Mouse (Mus musculus): ENCODE data around the gene Iffo1. TPM values are rescaled to one million over a fixed set of nuclear protein-coding genes. Genes with fewer than 3 reads are reported as not detected.

The Iffo1 gene
- total and polyA plus RNA-seq, 3 experiments = 3.3 to 7.0 (median 6.7) TPM

GRCm38 (mm10) chr6:125142436-125142835 lies 2.6 kb upstream of the Iffo1 start:
- H3K9me3 ChIP-seq (replicated peaks; ENCODE audit: low read length) = no peaks in the 10 kb centered on the region
- peaks cover 8 to 28% of the 10 kb centered on the region in 2 experiments for H3K4me1 ChIP-seq (ENCODE audit: control insufficient read depth in 1 of 2, insufficient read depth in 2 of 2)
- in situ Hi-C loops (cut with MboI; ENCODE audit: low pct_ligation_motif_present, low pct_unique_long_range_greater_than_20kb, low sequenced_read_pairs) = no loop called here
- no peak overlapping the region for H3K9ac ChIP-seq (ENCODE audit: insufficient read depth, low read depth)
- no peak overlapping the region for H3K4me2 ChIP-seq (ENCODE audit: insufficient read depth, low read depth, poor library complexity, severe bottlenecking)
- DNase-seq (ENCODE audit: extremely low read depth) = no peak
- H3K4me3 ChIP-seq (replicated peaks in 1 of 3; ENCODE audit: low read depth in 2 of 3, low read length in 2 of 3, poor library complexity in 1 of 3) = no peak overlapping the region
- no peaks in the 10 kb centered on the region for H3K27me3 ChIP-seq (replicated peaks)
- dilution Hi-C loops (cut with MboI; ENCODE audit: extremely low pct_ligation_motif_present, extremely low pct_unique_long_range_greater_than_20kb, low sequenced_read_pairs) = no loop called here
- no peak for TF ChIP-seq RAD21 (IDR thresholded peaks at IDR 0.05; ENCODE audit: low read depth, low read length)
- TF ChIP-seq ETS1 (conservative IDR thresholded peaks at IDR 0.05; ENCODE audit: low read depth, low read length) = no peak
- TF ChIP-seq MEF2A (IDR thresholded peaks at IDR 0.05; ENCODE audit: borderline replicate concordance, low read depth, low read length) = no peak
- peaks cover 61 to 75% of the 10 kb centered on the region in 2 experiments for H3K36me3 ChIP-seq (replicated peaks in 1 of 2; ENCODE audit: control insufficient read depth in 1 of 2, insufficient read depth in 1 of 2, low read length in 1 of 2)
- peaks cover 20% of the 10 kb centered on the region for H3K79me2 ChIP-seq (replicated peaks; ENCODE audit: control insufficient read depth, extremely low read depth, insufficient read depth, poor library complexity, severe bottlenecking)
- H3K27ac ChIP-seq (ENCODE audit: insufficient read depth, low read depth) = no peak overlapping the region

DNA sequence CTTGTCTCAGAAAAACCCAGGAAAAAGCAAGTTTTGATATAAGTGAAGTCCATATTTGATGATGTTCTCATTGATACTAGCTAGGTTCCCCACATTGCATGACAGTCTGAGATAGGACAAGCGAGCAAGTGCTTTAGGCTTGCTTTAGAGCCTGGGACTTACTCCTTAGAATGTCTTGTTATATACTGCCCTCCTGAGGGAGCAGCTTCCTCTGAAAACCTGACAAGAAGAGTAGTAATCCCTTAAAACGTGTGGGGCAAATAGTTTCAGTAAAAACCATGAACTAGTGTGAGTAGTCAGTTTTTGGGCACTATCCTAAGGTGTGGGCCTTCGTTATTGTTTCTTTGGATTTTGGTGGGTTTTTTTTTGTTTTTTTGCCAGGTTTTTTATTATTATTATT lies 1.9 kb upstream of the Iffo1 start:
- H3K36me3 ChIP-seq (replicated peaks in 1 of 2; ENCODE audit: control insufficient read depth in 1 of 2, insufficient read depth in 1 of 2, low read length in 1 of 2) = peaks cover 56 to 76% of the 10 kb centered on the region in 2 experiments
- dilution Hi-C loops (cut with MboI; ENCODE audit: extremely low pct_ligation_motif_present, extremely low pct_unique_long_range_greater_than_20kb, low sequenced_read_pairs) = no loop called here
- TF ChIP-seq JUN (IDR thresholded peaks at IDR 0.05; ENCODE audit: insufficient read depth, low read depth, low read length) = no peak
- no peak for TF ChIP-seq SIN3A (IDR thresholded peaks at IDR 0.05; ENCODE audit: low read length)
- no peak for TF ChIP-seq CTCF (conservative IDR thresholded peaks at IDR 0.05 in 1 of 2, IDR thresholded peaks at IDR 0.05 in 1 of 2; ENCODE audit: low read depth in 2 of 2, low read length in 2 of 2)
- TF ChIP-seq POLR2A (IDR thresholded peaks at IDR 0.05; ENCODE audit: low read depth, low read length) = no peak
- TF ChIP-seq CHD1 (IDR thresholded peaks at IDR 0.05; ENCODE audit: low read depth, low read length) = no peak
- no peak for TF ChIP-seq NRF1 (IDR thresholded peaks at IDR 0.05; ENCODE audit: low read depth, low read length)
- TF ChIP-seq ETS1 (conservative IDR thresholded peaks at IDR 0.05; ENCODE audit: low read depth, low read length) = no peak
- TF ChIP-seq TCF12 (IDR thresholded peaks at IDR 0.05; ENCODE audit: low read depth, low read length) = no peak
- TF ChIP-seq TBP (conservative IDR thresholded peaks at IDR 0.05; ENCODE audit: low read depth, low read length) = no peak
- TF ChIP-seq MAZ (IDR thresholded peaks at IDR 0.05; ENCODE audit: low read depth, low read length) = no peak
- TF ChIP-seq JUND (conservative IDR thresholded peaks at IDR 0.05; ENCODE audit: low read depth, low read length) = no peak
- TF ChIP-seq RCOR1 (conservative IDR thresholded peaks at IDR 0.05; ENCODE audit: low read depth, low read length) = no peak
- TF ChIP-seq UBTF (IDR thresholded peaks at IDR 0.05; ENCODE audit: low read depth, low read length) = no peak
- TF ChIP-seq NELFE (IDR thresholded peaks at IDR 0.05; ENCODE audit: low read depth, low read length) = no peak
- TF ChIP-seq HCFC1 (IDR thresholded peaks at IDR 0.05; ENCODE audit: low read depth, low read length) = no peak
- no peak for TF ChIP-seq MXI1 (IDR thresholded peaks at IDR 0.05; ENCODE audit: low read depth, low read length)
- TF ChIP-seq POLR2AphosphoS2 (IDR thresholded peaks at IDR 0.05; ENCODE audit: low read depth, low read length) = no peak
- H3K4me1 ChIP-seq (ENCODE audit: control insufficient read depth in 1 of 2, insufficient read depth in 2 of 2) = peaks cover 9 to 34% of the 10 kb centered on the region in 2 experiments
- H3K27me3 ChIP-seq (replicated peaks) = no peaks in the 10 kb centered on the region
- H3K4me2 ChIP-seq (ENCODE audit: insufficient read depth, low read depth, poor library complexity, severe bottlenecking) = no peak overlapping the region
- H3K4me3 ChIP-seq (replicated peaks in 1 of 3; ENCODE audit: low read depth in 2 of 3, low read length in 2 of 3, poor library complexity in 1 of 3) = no peak overlapping the region
- peaks cover 18% of the 10 kb centered on the region for H3K79me2 ChIP-seq (replicated peaks; ENCODE audit: control insufficient read depth, extremely low read depth, insufficient read depth, poor library complexity, severe bottlenecking)
- no peak overlapping the region for H3K9ac ChIP-seq (ENCODE audit: insufficient read depth, low read depth)
- in situ Hi-C loops (cut with MboI; ENCODE audit: low pct_ligation_motif_present, low pct_unique_long_range_greater_than_20kb, low sequenced_read_pairs) = no loop called here
- DNase-seq (ENCODE audit: extremely low read depth) = no peak
- H3K9me3 ChIP-seq (replicated peaks; ENCODE audit: low read length) = no peaks in the 10 kb centered on the region
- no peak overlapping the region for H3K27ac ChIP-seq (ENCODE audit: insufficient read depth, low read depth)
